Comparison of ENCODE assay signal across 8 mouse cellular contexts in genomic region chr9:47624565-47625520, GRCm38 (mm10).
DNase-seq lines count a peak whose midpoint lies in the region; ATAC-seq lines count a peak whose summit lies in the region.

No protein-coding gene starts in this region.

- H3K9ac ChIP-seq in limb, embryonic 13.5 days = no peak overlapping the region
- no peak overlapping the region for H3K9ac ChIP-seq in embryonic facial prominence, embryonic 14.5 days (ENCODE audit: low read depth, low read length)
- no peak overlapping the region for H3K9ac ChIP-seq in midbrain, embryonic 15.5 days

- WGBS in limb, embryonic 13.5 days = 73% methylated on average over 17 of the region's 17 CpGs
- WGBS in limb, embryonic 10.5 days = 90% methylated on average over 17 of the region's 17 CpGs
- 71% methylated on average over 17 of the region's 17 CpGs for WGBS in embryonic facial prominence, embryonic 14.5 days
- 85% methylated on average over 17 of the region's 17 CpGs for WGBS in midbrain, embryonic 15.5 days

- no peak overlapping the region for H3K27ac ChIP-seq in limb, embryonic 13.5 days
- H3K27ac ChIP-seq in limb, embryonic 10.5 days = no peak overlapping the region
- 0 out of 2 replicates have a peak overlapping the region, but pooled peaks have one; percentile 33 for H3K27ac ChIP-seq in embryonic facial prominence, embryonic 14.5 days (replicated peaks; ENCODE audit: low read depth, low read length)
- no peak overlapping the region for H3K27ac ChIP-seq in midbrain, embryonic 15.5 days

- no peak overlapping the region for H3K4me3 ChIP-seq in limb, embryonic 13.5 days
- no peak overlapping the region for H3K4me3 ChIP-seq in limb, embryonic 10.5 days
- no peak overlapping the region for H3K4me3 ChIP-seq in embryonic facial prominence, embryonic 14.5 days (ENCODE audit: low read depth, low read length)
- H3K4me3 ChIP-seq in midbrain, embryonic 15.5 days = no peak overlapping the region

- no peaks in the 10 kb centered on the region for H3K27me3 ChIP-seq in limb, embryonic 13.5 days
- no peaks in the 10 kb centered on the region for H3K27me3 ChIP-seq in limb, embryonic 10.5 days (ENCODE audit: low read depth, poor library complexity, severe bottlenecking)
- no peaks in the 10 kb centered on the region for H3K27me3 ChIP-seq in embryonic facial prominence, embryonic 14.5 days (replicated peaks; ENCODE audit: control insufficient read depth, insufficient read depth, low read length)
- no peaks in the 10 kb centered on the region for H3K27me3 ChIP-seq in midbrain, embryonic 15.5 days (replicated peaks)

- no peaks in the 10 kb centered on the region for H3K36me3 ChIP-seq in limb, embryonic 13.5 days
- no peaks in the 10 kb centered on the region for H3K36me3 ChIP-seq in limb, embryonic 10.5 days
- H3K36me3 ChIP-seq in embryonic facial prominence, embryonic 14.5 days (ENCODE audit: control insufficient read depth, insufficient read depth, low read length) = no peaks in the 10 kb centered on the region
- H3K36me3 ChIP-seq in midbrain, embryonic 15.5 days (replicated peaks) = no peaks in the 10 kb centered on the region

- H3K9me3 ChIP-seq in limb, embryonic 13.5 days = no peaks in the 10 kb centered on the region
- H3K9me3 ChIP-seq in limb, embryonic 10.5 days (replicated peaks) = no peaks in the 10 kb centered on the region
- H3K9me3 ChIP-seq in embryonic facial prominence, embryonic 14.5 days (ENCODE audit: control insufficient read depth, low read length) = no peaks in the 10 kb centered on the region
- no peaks in the 10 kb centered on the region for H3K9me3 ChIP-seq in midbrain, embryonic 15.5 days

- H3K4me2 ChIP-seq in limb, embryonic 13.5 days (replicated peaks) = no peak overlapping the region
- no peak overlapping the region for H3K4me2 ChIP-seq in embryonic facial prominence, embryonic 14.5 days (ENCODE audit: low read depth, low read length)
- no peak overlapping the region for H3K4me2 ChIP-seq in midbrain, embryonic 15.5 days

- DNase-seq in limb, embryonic 10.5 days (ENCODE audit: low spot score) = no peak
- peak; percentile 68 for DNase-seq in embryonic facial prominence, embryonic 14.5 days (ENCODE audit: low spot score)
- DNase-seq in kidney, adult 9 months = peak; percentile 45
- peak; percentile 24 to 42 for DNase-seq in lung, postnatal 4 days
- no peak for DNase-seq in thymus, postnatal 4 days
- no peak for DNase-seq in right cerebral cortex, adult 2 months (ENCODE audit: low spot score in 2 of 2)

- peaks cover 34% of the 10 kb centered on the region for H3K4me1 ChIP-seq in limb, embryonic 13.5 days
- H3K4me1 ChIP-seq in limb, embryonic 10.5 days = peaks cover 45% of the 10 kb centered on the region
- H3K4me1 ChIP-seq in embryonic facial prominence, embryonic 14.5 days (ENCODE audit: control insufficient read depth, insufficient read depth, low read length) = peaks cover 44% of the 10 kb centered on the region
- peaks cover 18% of the 10 kb centered on the region for H3K4me1 ChIP-seq in midbrain, embryonic 15.5 days

- peak; percentile 67; the same call in 1 of the 2 replicates for ATAC-seq in limb, embryonic 13.5 days (ENCODE audit: low FRiP score, low read depth)
- ATAC-seq in embryonic facial prominence, embryonic 14.5 days (ENCODE audit: low read depth) = no peak
- no peak for ATAC-seq in midbrain, embryonic 15.5 days (replicated peaks)

Comparison
In these comparisons a context has a peak if more than half of its experiments do, and no peak if none do; other contexts are left out.
1. DNase-seq: peak in embryonic facial prominence, embryonic 14.5 days (single experiment), kidney, adult 9 months (single experiment) and lung, postnatal 4 days (2 of 2); none in limb, embryonic 10.5 days (single experiment), thymus, postnatal 4 days (single experiment) and right cerebral cortex, adult 2 months (0 of 2).